ENCODE assay signal across 28 mouse cellular contexts in the genomic region with DNA sequence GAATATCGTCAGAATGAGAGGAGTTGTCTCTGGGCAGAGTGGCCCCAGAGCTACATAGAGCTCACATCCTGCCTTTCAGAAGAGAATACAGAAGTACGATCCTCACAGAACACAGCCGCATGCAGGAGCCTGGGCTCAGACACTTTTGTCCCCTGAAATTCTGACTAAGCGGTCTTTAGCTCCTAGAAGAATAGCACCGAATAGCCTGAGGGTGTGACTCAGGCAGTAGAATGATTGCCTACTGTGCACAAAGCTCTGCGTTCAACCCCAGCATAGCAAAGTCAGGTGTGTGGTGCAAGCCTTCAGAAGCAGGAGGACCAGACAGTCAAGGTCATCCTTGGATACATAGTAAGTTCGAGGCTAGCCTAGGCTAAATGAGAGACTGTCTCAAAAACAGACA.
"Had no signal": no experiment of that assay in that cellular context is flagged by ENCODE, and none has a peak within 500 bp of the region (broad histone marks: within the 10 kb centered on the region; RNA-seq: fewer than 3 reads in every experiment).

No protein-coding gene starts in this region.

- DNase-seq: gastrocnemius, adult 2 months; gastrocnemius, postnatal 10 days; gastrocnemius, postnatal 25 days; heart, adult 18-20 months; heart, postnatal 10 days; heart, postnatal 4 days; kidney, adult 18-20 months; kidney, adult 8-10 months; kidney, postnatal 14 days; kidney, postnatal 36 days; layer of hippocampus, adult 9-11 months; layer of hippocampus, postnatal 36 days; left cerebral cortex, postnatal 4 days had no signal

- H3K4me2 ChIP-seq: heart, embryonic 12.5 days; hindbrain, embryonic 12.5 days; hindbrain, embryonic 14.5 days; intestine, embryonic 15.5 days; kidney, embryonic 15.5 days; limb, embryonic 13.5 days; limb, embryonic 15.5 days; liver, embryonic 12.5 days had no signal

- H3K4me3 ChIP-seq: gastrocnemius, adult 2 months; heart, embryonic 10.5 days; heart, embryonic 12.5 days; hindbrain, embryonic 10.5 days; hindbrain, embryonic 12.5 days; intestine, embryonic 15.5 days; kidney, embryonic 15.5 days; limb, embryonic 13.5 days; limb, embryonic 15.5 days; liver, embryonic 12.5 days had no signal

- H3K36me3 ChIP-seq: hindbrain, embryonic 10.5 days; hindbrain, embryonic 12.5 days; intestine, embryonic 15.5 days; kidney, embryonic 15.5 days; limb, embryonic 13.5 days; limb, embryonic 15.5 days; liver, embryonic 12.5 days had no signal

- H3K27me3 ChIP-seq: heart, embryonic 12.5 days; hindbrain, embryonic 12.5 days; intestine, embryonic 15.5 days; kidney, embryonic 15.5 days; limb, embryonic 13.5 days; limb, embryonic 15.5 days; liver, embryonic 12.5 days had no signal

- H3K4me1 ChIP-seq: heart, embryonic 10.5 days; heart, embryonic 12.5 days; hindbrain, embryonic 10.5 days; intestine, embryonic 15.5 days; kidney, embryonic 15.5 days; limb, embryonic 13.5 days; limb, embryonic 15.5 days; liver, embryonic 12.5 days had no signal

- H3K27ac ChIP-seq: gastrocnemius, adult 2 months; heart, embryonic 10.5 days; hindbrain, embryonic 10.5 days; hindbrain, embryonic 12.5 days; hindbrain, embryonic 14.5 days; intestine, embryonic 15.5 days; kidney, embryonic 15.5 days; kidney, postnatal 0 days; limb, embryonic 13.5 days; limb, embryonic 15.5 days; liver, embryonic 12.5 days; liver, embryonic 14.5 days had no signal

- ATAC-seq: hindbrain, embryonic 16.5 days; inflammation-experienced regulatory T-cells, adult 6 months; intestine, embryonic 15.5 days; intestine, postnatal 0 days; liver, embryonic 12.5 days had no signal

- H3K9me3 ChIP-seq: hindbrain, embryonic 10.5 days; hindbrain, embryonic 12.5 days; intestine, embryonic 15.5 days; kidney, embryonic 15.5 days; limb, embryonic 13.5 days; limb, embryonic 15.5 days had no signal

- H3K9ac ChIP-seq: heart, embryonic 12.5 days; hindbrain, embryonic 12.5 days; hindbrain, embryonic 14.5 days; intestine, embryonic 15.5 days; kidney, embryonic 15.5 days; limb, embryonic 13.5 days; limb, embryonic 15.5 days; liver, embryonic 12.5 days; liver, embryonic 14.5 days had no signal
